Mouse (Mus musculus): ENCODE results near the gene Atp6v0a4.

Atp6v0a4 gene

DNA sequence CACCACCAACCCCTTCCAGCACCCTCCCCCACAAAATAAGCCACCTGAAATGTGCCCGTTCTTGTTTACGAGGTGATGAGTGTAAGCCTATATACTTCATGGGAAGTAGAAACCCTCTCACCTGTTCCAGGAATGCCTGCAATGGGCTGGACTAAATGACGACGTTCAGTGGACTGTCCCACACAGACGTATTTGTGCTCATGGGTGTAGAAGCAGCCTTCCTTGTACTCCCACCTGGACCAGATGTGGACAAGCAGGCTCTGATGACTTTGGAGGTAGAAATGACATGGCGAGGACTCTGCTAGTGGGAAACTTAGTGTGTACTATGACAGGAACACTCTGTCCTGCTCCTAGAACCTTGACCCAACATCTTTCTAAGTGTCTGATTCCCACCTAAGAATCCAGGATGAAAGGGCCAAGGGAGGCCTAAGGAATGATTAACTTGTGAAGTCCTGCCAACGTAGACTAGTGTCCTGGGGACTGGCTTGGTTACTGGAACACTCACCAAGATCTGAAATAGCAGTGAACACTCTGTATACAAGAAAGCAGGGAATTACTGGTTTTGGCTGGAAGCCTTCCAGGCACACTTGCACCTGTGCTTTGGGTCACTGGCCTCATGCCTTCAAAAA is at the start of gene Atp6v0a4:
Gene Atp6v0a4, minus strand, starts transcription at position 380 of the 629 bp plus-strand sequence.
- no peak for DNase-seq (ENCODE audit: low read depth)

DNA sequence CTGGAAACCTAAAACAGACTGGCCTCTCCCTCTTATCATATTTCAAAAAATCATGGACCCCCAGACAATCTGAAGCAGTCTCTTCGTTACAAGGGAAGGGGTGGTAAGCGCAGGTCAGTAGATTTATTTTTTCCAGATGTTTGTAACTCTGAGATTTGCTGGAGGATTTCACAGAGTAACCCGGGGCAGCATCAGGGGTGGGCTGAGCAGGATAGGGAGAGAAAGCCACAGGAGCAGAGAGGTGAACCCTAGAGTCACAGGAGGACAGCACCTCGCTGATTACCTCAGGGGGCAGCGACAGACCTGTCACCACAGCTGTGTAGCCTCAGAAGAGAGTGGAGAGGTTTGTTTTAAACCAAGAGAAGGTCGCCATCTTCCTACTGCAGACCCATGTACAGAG is 41.0 kb upstream of the Atp6v0a4 start:
- DNase-seq (ENCODE audit: low read depth), result no peak

DNA sequence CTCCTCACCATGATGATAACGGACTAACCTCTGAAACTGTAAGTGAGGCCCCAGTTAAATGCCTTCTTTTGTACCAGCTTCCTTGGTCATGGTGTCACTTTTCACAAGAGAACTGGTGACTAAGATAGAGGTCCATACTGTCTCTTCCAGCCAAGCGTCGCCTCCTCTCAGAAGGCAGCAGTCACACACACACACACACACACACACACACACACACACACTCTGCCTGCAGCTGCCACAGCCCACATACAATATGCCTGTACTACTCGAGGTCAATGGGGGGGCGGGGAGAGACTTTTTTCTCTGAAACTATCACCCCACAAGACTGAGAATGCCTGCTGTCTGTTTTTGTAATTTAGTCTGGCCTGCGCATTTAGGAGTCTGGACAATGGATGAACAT is 40.3 kb upstream of the Atp6v0a4 start:
- DNase-seq (ENCODE audit: low read depth), result no peak

DNA sequence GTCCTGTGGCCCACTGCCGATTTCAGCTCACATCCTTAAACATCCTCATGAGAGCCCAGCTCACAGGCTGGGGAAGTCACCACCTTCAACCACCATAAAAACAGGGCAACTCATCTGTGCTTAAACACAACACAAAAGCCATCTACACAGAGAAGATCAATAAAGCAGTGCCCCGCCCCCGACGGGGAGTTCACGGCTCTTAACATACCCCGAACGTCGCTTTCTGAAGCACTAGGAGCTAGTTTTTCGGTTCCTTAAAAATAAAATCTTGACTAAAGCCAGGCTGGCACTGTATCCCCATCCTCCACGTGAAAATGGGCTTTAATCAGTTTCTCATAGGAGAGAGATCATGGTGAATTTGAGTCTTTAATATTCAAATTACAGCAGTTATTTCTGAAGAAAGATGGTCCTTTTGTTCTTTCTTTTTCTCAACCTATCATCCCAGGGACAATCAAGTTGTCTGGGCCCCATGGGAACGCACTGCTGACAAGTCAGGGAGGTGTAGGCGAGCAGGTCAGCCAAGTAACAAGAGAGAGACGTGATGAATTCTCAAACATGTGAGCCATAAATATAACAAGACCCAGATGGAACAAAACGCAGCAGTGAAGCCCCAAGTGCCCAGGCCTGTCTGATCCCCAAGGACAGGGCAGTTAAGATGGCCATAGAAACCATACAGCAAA is 38.6 kb upstream of the Atp6v0a4 start:
- DNase-seq (ENCODE audit: low read depth), result no peak

DNA sequence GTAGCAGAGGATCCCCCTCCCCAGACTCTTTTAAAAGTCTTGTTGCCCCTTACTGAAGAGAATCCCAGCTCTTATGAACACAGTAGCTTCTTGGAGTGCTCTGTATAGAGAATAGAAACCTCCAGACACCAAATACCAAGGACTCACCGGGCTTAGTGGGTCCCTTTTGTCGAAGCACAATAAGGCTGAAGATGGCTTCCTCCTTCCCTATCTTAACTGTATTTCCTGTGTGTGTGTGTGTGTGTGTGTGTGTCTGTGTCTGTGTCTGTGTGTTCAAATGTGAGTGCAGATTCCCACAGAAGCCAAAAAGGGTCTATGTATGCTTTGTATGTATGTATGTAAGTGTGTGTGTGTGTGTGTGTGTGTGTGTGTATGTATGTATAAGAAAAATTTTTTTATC is 36.2 kb upstream of the Atp6v0a4 start:
- DNase-seq (ENCODE audit: low read depth), result no peak

DNA sequence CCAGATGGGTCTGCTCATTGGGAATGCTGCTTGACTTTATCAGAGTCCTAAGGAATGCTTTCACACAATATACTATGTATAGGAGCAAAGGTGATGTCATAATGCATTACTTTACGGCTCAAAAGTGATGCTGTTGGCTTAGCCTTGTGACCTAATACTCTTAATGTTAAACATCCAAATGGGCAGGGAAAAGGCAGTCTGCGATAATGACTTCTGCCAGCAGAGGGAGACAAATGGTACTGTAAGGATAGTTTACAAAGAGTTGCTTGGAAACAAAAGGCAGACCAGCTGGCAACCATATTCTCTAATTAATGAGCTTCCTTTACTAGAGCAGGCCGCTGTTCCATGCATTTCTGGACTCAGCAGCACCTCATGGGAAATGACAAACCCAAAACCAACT is 35.7 kb upstream of the Atp6v0a4 start:
- peak; percentile 64 for DNase-seq (ENCODE audit: low read depth)

DNA sequence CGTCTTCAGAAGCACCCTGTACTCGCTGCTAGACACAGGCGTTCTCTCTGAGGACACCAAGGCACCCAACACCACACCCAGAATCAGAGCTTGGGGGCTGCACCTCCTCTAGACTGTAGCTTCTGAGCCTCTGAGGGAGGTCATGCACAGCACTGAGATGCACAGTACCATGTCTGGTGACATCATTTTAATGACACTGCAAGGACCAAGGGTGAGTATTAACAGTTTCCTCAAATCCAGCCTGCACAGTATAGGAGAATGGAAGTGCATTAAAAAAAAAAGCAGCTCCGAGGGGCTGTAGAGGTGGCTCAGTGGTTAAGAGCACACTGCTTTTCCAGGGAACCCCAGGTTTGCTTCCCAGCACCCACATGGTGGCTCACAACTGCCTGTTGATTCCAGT is 35.2 kb upstream of the Atp6v0a4 start:
- no peak for DNase-seq (ENCODE audit: low read depth)

DNA sequence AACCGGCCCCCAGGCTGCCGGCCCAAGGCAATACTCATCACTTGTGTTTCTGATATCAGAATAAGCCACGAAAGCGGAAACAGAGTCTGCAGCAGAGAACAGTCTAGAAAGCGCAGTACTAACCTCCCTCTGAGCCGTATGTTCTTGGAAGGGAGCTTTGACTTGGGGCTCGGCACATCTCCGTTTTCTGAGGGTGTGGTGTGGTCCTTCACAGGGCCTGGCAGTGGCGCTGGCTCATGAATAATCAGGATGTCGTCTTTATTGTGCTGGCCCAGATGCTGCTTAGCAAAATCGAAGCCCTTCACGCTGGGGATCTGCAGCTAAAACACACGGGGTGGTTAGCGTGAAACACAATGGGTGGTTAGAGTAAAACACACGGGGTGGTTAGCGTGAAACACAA is 33.5 kb upstream of the Atp6v0a4 start:
- DNase-seq (ENCODE audit: low read depth), result no peak

DNA sequence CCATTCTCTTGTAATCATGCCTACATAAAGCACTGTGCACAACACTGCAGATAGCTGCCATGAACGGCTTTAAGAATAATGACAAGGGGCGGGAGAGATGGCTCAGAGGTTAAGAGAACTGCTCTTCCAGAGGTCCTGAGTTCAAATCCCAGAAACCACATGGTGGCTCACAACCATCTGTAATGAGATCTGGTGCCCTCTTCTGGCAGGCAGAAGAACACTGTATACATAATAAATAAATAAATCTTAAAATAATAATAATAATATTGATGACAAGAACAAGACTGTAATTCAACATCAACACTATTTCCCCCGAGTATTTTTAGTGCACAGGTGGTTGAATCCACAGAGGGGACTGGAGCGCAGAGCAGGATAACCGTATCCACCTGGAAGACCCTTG is 31.8 kb upstream of the Atp6v0a4 start:
- no peak for DNase-seq (ENCODE audit: low read depth)

DNA sequence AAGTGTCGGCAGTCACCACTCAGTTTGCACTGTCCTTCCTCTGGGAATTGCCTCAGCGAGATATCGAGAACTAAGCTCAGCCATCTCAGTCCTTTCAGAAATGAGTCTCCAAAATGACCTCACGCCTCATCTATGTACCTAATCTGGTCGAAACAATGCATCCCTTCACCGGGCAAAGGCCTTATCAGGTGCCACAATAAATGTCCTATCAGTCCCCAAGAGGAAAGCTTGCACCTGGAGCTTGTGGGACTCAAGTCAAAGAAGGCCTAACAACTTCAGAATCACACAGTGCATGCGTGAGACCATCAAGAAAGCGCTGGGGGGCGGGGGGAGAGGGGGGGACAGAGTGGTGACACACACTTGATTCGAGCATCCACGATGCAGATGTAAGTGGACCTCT is 27.9 kb upstream of the Atp6v0a4 start:
- peak; percentile 6 for DNase-seq (ENCODE audit: low read depth)

DNA sequence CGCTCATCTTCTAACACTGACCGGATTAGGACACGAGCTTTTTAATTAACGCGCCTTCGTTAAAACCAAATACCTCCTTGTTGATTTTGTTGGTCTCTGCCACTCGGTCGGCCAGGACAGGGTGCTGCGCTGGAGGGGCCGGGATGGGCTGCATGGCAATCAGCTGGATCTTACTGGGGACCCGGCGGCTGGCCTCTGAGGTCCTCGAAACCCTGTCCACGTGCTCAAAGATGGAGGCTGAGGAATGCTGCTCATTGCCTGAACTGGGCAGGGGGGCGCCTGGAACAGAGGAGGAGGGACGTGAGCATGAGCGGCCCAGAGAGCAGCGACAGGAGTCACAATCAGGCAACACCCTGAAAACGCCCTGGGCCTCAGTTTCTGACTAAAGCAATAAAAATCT is 25.1 kb upstream of the Atp6v0a4 start:
- DNase-seq (ENCODE audit: low read depth), result no peak

DNA sequence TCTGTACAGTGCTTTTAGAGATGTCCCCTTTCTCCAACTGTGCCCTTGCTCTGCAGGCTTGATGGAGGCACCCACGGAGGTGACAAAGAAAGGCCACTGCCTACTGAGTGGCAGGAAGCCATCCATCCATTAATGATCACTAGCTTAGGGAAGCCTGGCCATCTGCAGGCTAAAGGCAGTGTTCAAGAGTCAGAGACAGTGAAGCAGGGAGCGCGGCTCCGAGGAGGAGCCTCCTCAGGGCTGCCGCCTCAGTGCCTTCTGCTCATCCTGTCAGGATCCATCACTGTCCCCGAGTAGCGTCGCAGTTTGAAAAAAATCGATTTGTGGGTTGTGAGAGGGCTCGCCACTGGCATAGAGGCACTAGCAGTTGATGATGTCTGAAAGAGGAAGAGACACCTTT is 24.2 kb upstream of the Atp6v0a4 start:
- DNase-seq (ENCODE audit: low read depth), result no peak

DNA sequence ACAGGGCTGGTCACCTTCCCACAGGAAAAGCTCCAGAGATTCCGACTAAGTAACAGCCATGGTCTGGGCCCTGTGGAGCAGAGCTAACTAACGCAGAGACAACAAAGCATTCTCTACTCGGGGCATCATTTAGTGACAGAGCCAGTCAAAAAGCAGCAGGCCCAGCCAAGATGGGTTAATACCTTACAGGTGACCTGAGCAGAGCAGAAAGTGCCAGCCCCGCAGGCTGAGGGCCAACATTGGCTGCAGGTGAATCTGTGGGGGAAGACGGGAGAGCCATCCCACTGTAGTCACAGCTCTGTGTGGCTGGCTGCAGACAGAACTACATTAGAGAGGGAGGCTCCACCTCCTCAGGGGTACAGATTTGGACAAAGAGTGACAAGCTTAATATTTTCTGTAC is 22.9 kb upstream of the Atp6v0a4 start:
- no peak for DNase-seq (ENCODE audit: low read depth)

DNA sequence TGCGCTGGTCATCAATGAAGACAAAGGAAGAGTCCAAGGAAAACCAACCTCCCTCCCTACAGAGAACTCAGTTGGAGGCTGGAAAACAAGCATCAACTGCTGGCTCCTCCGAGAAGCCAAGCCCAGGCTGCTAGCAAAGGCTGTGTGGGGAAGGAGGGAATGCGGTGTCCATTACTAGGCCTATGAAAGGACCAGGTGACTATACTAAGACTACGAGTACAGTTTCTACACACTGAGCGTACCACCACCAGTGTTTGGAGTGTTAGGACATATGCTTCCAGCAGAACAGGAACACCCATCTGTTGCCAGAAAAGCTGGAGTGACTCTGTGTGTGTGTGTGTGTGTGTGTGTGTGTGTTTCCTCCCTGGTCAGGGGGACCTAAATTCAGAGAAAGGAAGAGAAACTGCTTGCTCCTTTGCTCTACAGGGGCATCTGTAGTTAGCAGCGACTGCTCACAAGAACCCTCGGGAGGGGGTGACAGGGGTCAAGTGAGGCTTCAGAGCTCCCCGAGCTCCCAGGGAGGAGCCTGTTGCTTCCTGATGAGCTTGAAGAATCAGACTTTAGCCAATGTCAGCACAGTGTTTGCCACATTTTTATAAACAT is 21.2 kb upstream of the Atp6v0a4 start:
- no peak for DNase-seq (ENCODE audit: low read depth)

DNA sequence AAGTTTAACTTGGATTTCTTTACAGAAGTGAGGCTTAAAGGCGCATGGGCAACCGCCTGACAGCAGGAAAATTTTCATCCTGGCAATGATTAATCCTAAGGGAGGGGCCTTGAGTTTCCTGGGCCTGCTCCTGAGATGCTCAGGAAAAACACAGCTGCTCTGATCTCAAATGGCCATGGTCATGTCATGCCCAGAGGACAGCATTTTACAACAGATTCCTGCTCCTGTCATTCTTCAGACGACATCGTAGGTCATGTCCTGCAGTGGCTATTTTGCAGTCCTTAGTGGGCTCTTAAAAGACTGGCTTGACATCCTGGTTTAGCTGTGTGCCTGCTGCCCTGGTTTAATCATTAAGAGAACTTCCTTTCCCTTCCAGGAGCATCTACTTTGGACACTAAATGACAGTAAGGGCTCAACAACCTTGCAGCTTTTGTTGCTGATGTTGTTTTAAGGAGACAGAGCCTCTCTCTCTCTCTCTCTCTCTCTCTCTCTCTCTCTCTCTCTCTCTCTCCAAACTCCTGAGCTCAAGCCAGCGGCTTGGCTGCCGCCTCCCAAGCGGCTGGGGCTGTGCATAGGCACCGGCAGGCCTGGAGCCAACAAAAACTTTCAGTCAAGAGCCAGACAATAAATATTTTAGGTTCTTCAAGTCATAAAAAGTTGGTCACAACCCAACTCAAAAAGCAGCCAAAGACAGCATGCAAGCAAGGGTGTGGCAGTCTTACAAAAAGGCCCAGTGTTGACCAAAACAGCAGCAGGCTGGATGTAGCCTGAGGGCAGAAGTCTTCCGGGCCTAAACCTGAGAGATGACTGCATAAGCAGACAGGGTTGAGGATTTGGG is 20.0 kb upstream of the Atp6v0a4 start:
- DNase-seq (ENCODE audit: low read depth), result no peak

DNA sequence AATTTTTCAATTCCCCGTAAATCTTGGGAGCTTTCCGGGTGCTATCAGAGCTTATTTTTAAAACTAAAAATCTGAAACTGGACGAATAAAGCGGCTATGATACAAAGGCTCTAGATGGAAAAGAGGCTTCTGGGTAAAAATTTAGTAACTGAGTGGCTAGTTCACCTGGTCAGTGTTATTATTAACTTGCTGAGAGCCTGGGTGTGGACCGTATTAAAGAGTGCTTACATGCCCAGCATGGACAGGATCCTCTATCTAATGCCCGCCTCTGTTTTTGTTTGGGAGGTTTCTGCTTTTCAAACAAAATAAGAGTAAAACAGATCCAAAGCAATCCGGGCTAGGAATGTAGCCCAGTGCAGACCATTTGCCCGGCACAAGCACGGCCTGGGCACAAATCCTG is 16.0 kb upstream of the Atp6v0a4 start:
- DNase-seq (ENCODE audit: low read depth), result no peak

DNA sequence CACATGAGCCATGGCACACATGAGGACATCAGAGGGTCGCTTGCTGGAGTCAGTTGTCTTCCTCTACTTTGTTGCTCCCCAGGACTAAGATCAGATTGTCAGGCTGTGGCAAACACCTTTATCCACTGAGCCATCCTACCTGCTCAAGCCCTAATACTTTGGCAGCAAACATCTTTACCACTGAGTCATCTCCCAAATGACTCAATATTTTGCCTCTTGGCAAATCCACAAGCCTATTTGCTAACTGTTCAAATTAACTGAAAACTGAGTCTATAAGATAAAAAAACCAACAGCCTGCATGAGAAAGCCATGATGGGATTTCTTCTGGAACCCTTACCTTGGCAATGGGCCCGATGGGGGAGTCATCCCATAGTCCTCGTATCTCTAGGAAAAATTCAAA is 14.7 kb upstream of the Atp6v0a4 start:
- DNase-seq (ENCODE audit: low read depth), result no peak

DNA sequence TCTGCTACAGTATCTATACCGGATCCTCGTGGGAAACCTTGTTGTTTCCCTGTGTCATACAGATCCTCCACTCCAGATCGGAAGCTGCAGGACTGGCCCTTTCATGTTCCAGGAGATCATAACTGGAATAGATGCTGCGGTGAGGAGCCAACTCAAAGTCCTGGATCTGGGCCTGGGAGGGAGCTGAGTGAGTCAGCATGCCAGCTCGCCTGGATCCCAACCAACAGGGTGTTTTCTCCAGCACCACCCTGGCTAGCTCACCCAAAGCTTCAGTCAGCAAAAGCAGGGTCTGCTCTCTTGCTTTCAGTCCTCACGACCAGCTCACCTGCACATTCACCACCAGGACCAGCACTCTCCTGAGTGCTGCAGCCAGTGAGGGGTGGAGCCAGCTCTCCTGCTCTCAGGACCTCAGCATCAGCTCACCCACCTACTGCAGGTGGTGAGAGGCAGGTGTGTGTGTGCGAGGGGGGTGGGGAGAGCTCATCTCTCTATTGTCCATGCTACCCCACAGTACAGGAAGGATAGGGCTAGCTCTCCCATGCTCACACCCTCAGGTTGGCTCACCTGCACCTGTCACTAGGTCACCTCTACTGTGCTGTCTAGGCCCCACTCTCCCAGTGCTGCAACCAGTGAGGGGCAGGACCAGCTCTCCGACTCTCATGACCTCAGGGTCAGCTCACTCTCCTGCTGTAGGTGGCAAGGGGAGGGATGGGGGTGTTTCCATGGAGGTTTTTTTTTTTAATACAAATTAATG is 10.6 kb upstream of the Atp6v0a4 start:
- no peak for DNase-seq (ENCODE audit: low read depth)

DNA sequence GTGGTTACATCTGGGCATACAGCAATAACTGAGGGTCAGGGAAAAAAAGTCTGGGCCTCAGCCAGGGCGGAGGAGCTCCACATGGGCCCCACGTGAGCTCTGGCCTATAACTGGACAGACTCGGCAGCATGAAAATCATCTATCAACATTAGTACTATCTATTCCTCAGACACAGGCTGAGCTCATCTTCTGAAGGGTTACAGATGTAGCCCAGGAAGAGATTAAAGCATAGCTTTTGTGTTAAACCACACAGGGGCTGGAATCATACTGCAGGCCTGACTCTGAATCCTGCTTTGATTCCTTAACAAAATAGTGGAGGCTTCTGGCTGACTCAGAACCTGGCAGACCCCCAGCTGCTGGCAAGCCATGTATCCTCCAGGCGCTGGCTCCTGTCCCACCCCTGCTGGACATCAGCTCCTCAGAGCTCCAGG is 7.4 kb upstream of the Atp6v0a4 start:
- no peak for DNase-seq (ENCODE audit: low read depth)

DNA sequence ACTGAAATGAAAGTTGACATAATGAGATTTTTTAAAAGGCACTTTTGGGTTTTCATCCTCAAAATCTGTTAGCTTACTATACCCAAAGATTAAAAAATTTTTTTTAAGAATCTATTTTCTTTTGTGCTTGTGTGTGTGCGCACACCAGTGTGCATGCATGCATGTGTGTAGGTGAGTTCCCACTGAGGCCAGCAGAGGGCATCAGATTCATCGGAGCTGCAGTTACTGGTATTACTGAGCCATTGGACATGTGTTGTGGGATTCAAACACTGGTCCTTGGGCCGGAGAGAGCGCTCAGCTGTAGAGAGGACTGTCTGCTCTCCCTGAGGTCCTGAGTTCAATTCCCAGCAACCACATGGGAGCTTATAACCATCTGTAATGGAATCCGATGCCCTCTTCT is 5.5 kb upstream of the Atp6v0a4 start:
- no peak for DNase-seq (ENCODE audit: low read depth)

DNA sequence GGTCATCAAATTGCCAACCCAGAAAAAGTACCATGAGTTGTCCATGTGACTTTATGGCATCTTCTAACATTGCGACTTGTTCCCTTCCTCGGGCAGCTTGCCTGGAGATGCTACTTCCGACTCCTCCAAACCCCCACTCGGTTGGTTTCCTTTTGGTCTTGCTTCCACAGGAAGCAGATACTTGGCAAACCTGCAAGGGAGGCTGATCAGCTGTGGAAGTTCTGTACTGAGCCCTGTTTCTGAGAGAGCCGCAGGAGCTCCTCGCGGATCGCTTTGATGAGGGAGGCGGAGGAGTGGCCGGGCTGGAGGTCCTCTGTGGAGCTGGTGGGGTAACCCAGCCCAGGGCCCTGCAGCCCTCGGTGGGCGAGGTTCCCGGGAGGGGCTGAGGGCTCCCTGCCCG is 3.7 kb upstream of the Atp6v0a4 start:
- no peak for DNase-seq (ENCODE audit: low read depth)

DNA sequence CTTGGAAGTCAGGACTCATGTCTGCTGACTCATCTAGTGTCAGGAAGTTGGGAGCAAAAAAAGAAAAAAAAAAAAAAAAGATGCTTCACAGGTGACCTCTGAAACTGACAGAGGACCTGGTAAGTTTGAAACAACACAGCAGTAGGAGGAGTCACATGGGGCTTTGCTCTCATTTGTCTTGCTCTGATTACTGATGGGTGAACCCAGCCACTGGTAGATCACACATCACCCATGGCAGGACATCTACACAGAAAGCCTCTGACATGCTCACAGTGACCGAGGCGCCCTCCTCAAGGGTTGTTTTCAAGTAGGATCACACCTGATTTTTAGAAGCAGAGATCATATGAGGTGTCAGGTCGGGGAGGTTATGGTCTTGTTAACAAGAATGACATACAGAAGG is 1.1 kb upstream of the Atp6v0a4 start:
- DNase-seq (ENCODE audit: low read depth), result no peak

Measured in c-Kit-positive CD71-positive TER-119-negative erythroid progenitor cells, embryonic 14.5 days (primary cell).